Mouse (Mus musculus) adrenal gland, adult 8-10 months (tissue): ENCODE results near the gene Znrd1. TPM values are rescaled to one million over a fixed set of nuclear protein-coding genes. Genes with fewer than 3 reads are reported as not detected.
A peak's percentile ranks its signal among the peaks of the same experiment; 100 is the strongest.
"Not testable (repeated sequence)": the region's sequence is repeated elsewhere in the genome, so short reads cannot be mapped to it uniquely, and the experiment has no call there.

Experiments used
- DNase-seq: peaks from one replicate; pipeline ENCODE4 v3.0.0; 2022
- total RNA-seq, 4 experiments: library from RNA; stranded (reverse); gene quantifications; 2 replicates each; pipeline ENCODE4 v1.2.4; 2022

The Znrd1 gene
- 10 to 100 TPM; 39.0 to 48.4 (median 43.6) TPM for total RNA-seq

DNA sequence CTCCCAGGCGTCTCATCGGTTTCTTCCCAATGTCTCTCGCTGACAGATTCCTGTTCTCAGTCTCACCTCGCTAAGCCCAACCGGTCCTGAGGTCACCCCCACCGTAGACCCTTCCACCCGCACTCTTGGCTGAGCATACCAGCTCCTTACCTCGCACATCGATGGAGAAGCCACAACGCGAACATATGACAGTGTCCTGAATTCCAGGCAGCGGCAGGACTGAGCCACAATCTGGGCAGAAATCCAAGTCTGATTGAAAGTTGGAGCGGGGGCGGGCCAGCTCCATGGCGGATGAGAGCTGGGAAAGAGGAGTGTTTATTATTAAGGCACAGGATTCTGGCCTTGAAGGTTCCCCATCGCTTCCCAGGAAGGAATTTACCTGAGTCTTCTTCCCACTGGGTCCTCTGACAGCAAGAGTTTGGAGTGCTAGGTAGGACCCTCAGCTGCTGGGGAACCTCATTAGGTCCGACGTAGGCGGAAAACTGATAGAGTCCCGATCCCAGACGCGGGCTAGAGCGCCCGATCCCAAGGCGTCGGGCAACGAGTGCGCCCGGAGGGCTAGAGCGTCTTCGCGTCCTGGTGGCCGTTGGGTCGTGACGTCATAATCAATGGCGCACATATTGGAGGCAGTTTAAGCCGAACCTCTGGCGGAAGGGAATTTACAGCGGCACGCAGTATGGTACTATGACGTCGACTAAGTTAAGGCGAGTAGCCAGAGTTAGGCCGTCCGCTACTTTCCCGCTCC, at the start of gene Znrd1, which contains the start of gene Znrd1as:
Znrd1 (minus strand) TSS at position 561 of the 745 bp plus-strand sequence.
Znrd1as (plus strand) TSS at position 594 of the 745 bp plus-strand sequence.
- peak; percentile 94 for DNase-seq

DNA sequence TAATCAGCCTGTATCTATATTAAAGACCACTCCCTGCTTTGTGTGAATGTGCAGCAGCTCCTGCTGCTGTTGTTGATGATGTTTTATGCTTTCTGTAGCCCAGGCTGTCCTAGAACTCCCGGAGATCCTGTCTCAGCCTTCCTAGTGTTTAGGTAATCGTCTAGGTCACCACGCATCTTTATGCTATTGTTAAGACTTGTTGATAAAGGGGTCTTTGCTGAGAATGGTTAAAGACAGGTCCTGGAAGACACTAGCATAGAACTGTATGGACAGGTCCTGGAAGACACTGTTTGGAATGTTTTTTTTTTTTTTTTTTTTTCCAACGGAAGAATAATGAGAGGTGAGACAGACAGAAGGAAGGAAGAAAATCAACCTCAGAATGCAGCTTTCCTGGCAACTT, 45.0 kb upstream of the Znrd1 start:
- no peak for DNase-seq

DNA sequence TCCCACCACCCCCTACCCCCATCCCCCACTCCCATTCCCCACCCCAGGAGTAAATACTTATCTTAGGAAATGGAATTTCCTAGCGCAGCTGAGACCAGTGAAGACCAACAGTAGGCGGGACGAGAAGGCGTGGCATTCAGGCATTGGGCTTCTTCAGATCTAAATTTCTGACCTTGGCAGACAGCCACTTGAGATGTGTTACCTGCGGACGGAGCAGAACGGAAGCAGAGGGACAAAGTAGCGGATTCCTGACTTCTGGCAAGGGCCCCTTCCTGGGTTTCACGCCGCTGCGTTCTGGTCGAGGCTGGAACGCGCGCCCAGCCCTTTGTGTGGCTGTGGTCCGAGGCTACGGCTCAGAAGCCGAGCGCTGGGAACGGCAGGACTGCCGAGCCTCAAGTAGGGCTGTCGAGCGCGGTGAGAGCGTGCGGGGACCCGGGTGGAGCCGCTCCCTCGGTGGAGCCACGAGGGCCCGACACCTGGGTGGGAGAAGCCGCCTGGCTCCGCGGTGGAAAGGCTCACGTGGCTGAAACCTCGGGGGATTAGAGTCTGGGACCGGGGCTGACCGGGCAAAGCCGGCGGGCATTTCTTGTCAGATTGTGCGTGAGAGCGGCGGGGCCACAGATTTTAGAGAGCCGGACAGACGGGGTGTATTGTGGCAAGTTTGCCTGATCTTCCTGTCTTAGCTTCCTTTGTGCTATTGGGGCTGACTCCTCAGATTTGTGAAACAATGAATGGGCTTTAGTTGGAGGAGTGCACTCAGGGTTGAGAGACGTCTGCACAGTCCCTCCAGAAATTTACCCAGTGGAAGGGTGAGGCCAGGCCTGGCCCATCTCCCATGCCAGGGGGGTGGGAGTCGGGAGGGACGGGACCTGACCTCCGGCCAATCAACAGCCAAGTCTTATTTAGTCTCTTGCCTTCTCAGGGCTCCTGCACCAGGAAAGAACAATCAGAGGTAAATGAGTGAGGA, 44.3 kb upstream of the Znrd1 start:
- DNase-seq: peak; percentile 10

DNA sequence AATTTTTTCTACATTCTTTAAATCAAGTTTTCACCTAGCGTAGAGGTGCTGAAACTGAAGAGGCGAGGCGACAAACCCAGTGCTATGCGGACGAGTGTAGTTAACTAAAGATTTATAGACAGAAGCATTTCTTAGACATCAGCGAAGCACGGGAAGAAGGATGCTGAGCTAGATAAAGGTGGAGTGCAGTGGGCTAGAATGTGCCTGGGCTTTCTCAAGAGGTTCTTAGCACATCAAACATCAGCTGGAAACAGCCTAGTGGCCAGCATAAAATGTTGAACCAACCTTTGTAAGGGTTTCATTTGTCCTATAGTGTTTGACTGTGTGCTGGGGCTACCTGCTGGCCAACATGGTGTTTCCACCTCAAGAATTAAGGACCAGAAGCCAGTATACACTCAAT, 42.5 kb upstream of the Znrd1 start, which contains the start of gene Zfp57:
Zfp57 (plus strand) TSS at position 301 of the 400 bp plus-strand sequence.
- DNase-seq: no peak

DNA sequence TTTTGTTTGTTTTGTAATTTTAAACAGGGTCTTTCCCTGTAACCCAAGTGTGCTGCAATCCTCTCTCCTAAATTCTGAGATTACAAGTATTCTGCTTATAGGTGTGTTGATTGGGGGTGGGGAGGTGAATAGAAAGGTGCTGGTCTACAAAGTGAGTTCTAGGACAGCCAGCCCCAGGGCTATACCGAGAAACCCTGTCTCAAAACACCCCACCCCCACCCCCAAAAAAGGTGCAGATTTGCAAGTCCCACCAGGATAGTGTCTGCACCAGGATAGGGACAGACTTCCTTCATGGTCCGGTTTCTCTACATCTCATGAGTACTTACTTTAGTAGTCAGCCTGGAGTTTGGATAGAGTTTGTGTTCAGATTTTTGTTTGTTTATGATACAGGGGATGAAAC, 40.1 kb upstream of the Znrd1 start:
- DNase-seq: no peak

DNA sequence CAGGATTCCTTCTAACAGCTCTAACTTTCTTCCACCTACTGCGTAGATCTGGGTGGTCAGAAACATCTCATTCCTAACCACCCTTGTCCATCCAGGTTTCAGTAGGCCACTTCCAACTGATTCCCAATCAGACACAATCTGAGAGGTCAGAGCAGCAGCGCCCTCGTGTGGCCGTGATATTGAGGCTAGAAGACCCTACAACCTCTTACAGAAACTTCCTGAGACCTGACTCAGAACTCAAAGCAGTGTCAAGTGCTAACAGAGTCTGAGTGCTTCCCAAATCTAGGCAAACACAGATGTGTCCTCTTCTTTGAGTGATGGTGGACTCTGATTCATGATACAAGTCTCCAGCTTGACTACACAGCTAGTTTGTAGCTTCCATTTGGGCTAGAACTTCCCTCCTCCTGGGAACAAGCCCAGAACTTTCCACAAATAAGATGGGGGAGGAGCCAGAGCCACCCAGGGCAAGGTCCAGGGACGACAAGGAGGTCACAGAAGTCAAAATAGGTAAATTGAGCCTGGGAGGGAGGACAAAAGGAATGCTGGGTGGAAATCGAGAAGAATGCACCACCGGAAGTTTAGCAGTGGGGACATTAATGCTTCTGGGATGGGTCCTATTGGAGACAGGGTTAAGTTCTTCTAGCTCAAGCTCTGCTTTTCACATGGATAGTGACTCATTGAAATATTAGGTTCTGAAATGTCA, 38.8 kb upstream of the Znrd1 start:
- DNase-seq: peak; percentile 58

DNA sequence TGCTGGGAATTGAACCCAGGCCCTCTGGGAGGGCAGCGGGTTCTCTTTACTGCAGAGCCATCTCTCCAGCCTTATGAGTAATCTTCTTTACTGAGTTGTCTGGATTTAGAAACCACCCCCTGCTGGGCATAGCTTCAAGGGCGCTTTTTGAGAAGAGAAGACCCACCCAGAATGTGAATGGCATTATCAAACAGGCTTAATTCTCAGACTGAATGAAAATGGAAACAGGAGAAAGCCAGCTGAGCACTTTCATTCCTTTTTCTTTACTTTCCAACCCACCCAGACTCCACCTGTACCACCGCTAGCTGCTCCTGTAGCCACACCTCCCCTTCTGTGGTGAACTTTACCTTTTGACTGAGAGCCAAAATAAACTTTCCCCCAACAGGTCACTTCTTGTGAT, 37.1 kb upstream of the Znrd1 start:
- DNase-seq: no peak

DNA sequence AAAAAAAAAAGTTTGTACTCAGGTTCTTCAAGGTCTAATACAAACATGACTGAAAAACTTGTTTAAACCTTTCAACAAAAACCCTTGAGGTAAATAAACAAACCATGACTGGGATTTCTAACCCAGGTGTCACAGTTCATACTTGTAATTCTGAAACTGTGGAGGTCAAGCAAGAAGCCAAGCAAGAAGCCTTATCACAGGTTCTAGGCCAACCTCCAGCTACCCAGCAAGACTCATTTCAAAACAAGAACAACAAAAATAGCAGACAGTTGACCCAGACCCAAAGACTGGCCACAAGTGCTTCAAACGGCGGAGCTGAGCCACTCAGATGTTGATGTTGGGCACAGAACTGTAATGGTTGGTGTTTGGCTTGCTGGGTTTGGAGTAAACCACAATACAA, 36.2 kb upstream of the Znrd1 start:
- DNase-seq: no peak

DNA sequence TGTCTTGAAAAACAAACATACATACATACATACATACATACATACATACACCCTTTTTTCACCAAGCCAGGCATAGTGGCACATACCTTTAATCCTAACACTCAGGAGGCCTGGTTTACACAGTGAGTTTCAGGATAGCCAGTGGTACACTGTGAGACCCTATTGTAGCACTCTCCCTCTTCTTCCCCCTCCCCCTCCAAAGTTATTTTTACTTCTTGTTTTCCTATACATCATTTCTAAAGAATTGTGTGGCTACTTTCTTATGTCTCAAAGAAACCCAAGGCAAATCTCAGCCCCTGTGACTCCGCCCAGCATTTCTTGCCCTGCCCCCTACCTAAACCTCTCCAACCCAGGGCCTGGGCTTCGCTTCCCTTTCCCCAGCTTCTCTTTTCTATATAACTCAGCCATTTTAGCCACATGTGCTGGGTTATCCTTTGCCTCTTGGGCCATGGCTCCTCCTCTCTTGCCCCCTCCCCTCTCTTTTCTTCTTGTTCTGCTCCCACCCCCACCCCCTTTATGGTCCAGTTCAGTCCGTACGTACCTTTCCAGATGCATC, 35.5 kb upstream of the Znrd1 start:
- DNase-seq: no peak

DNA sequence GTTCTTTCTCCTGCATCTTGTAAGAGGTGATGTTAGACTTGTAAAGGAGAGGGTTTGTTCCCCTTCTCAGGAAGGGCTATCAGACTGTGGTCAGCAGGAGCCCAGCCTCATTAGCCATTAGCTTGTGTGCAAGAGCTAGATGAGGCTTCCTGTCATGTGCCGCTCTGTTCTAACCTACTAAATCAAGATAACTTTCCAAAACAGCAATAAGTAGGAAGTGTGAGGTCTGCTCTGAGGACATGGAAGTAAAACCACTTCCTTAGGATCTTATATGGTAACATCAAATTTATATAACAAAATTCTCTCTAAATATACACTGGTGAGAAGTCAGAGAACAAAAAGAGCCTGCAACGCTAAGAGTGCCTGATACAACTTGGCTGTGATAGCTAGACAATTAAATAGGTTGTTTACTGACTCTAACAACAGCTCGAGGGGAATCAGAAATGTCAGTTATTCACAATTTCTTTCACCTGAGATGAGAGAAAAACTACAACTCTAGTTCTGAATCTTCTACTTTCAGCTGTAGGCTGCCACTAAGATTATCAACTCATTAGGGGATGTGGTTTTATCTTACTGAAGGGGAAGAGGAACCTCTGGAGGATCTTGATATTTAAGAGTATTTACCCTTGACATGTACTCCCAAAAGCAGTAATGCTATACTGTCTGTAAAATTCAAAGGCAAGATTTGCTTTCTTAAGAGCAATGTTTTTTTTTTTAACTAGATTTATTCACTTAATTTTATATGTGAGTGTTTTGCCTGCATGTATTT, 34.2 kb upstream of the Znrd1 start:
- DNase-seq: no peak

DNA sequence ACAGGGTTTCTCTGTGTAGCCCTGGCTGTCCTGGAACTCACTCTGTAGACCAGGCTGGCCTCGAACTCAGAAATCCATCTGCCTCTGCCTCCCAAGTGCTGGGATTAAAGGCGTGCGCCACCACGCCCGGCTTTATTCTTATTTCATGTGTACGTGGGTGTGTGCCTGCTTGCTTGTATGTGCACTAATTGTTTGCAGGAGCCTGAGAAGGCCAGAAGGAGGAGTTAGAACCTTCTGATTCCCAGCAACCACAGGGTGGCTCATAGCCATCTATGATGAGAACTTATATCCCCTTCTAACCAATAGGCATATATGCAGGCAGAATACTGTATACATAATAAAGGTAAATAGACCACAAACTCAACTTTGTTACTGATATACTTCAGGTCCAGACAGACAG, 32.3 kb upstream of the Znrd1 start:
- not testable (repeated sequence) for DNase-seq

DNA sequence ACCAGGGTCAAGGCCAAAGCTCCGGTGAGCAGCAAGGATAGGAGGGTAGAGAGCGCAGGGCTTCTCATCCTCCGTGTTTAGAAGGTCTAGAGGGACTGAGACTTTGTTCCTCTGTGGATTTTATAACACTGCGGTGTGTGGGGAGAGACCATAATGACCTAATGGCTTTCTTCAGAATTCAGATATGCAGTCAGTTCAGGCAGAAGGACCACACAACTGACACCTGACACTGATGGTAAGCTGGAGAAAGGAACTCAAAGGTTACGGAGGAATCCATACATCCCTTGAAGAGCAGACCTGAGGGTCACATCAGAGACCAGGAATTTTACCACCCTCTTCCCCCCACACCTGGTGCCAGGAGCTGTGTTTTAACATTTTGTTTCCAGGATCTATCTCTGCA, 31.1 kb upstream of the Znrd1 start, which contains the start of gene H2-M5:
H2-M5 (minus strand) TSS at position 101 of the 400 bp plus-strand sequence.
- no peak for DNase-seq

DNA sequence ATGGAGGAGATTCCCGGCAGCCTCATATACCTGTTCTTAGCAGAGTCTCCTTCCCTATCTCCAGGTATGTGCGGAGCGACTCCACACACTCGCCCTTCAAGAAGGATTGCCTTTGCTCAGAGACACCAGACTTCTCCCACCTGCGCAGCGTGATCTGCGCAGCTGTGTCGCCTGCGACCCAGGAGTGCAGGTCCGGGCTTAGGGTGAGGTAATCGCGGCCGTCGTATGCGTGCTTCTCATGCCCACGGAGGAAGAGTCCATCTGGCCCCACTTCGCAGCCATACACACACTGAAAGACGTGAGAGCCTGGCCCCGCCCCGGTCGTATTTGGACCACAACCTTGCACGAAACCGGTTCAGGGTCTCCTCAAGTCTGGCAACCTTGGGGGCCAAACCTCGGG, 30.1 kb upstream of the Znrd1 start:
- no peak for DNase-seq

DNA sequence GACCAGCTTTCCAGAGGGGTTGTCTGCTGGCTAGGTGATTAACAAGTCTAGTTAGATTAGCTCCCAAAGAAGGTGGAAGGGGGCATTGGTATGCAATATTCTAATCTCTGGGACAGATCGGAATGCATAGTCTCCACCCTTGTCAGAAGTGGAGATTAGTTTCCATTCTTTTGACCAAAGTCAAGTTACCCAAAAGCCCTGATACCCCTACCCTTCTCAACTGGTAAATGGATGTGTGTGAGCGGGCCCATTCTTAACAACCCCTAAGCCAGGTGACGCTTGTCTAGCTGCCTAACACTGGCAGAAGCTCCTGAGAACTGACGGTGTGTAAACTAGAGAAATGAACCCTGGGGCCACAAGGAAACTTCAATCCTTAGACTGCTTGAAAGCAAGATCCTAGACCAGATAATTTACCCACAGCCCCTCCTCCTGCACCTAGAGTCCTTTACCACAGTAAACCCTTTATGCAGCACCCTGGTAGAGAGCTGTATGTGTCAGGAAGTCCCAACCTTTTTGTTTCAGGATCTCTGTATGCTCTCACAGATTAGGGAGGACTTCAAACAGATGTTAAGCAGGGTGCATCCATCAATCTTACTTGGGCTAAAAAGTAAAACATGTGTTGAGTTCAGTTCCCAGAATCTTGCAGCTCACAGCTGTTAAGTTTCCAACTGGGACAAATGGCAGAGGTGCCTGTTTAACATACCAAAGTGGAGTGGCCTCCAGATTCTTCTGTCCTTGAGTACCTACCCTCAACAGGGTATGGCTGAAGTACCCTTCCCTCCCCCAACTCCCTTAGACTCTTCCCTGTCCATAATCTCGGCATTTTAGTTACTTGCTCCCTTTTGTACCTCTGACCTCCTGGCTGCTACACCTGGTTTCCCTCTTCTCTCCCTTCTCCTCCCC, 24.1 kb upstream of the Znrd1 start:
- no peak for DNase-seq

DNA sequence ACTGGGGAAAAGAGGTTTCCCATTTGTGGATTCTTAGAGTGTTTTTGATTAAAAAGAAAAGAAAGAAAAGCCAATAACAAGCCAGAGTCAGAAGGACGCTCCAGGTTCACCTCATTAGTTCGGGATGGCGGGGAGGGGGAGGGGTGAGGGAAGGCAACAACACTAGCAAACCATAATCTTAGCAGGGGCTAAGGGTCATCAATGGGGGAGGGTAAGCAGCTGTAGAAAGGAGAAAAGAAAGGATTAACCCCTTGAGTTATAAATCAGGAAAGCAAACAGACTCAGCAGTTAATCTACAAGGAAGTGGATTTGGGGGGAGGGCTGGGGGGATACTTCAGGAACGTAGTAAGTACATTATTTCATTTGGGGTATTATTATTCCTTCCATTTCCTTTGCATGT, 23.5 kb upstream of the Znrd1 start:
- no peak for DNase-seq

DNA sequence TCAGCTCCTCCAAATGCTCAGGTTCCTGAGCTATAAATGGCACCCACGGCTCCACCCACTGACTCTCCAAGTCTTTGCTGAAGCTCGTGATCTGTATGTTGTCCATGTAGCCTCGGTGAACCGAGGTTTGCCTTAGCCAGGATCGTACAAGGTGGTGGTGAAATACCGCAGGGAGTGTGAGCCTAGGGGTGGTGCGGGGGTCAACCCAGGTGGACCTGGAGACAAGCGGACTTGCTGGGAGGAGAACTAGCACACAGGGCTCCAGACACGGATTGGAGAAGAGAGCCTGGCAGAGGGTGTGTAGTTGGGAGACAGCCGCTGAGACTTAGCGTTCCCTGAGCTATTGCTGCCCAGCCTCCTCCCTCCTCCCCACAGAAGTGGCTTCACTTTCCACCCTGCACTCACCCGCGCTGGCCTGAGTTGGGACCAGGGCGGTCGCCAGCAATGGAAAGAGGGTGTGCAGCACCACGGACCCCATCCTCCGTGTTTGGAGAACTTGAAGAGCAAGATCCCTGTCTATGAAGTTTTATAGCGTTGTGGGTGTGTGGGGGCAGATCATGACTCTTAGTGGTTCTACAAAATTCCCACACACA, 23.0 kb upstream of the Znrd1 start, which contains the start of gene 2410137M14Rik:
2410137M14Rik (minus strand) TSS at position 17 of the 593 bp plus-strand sequence.
- DNase-seq: no peak

DNA sequence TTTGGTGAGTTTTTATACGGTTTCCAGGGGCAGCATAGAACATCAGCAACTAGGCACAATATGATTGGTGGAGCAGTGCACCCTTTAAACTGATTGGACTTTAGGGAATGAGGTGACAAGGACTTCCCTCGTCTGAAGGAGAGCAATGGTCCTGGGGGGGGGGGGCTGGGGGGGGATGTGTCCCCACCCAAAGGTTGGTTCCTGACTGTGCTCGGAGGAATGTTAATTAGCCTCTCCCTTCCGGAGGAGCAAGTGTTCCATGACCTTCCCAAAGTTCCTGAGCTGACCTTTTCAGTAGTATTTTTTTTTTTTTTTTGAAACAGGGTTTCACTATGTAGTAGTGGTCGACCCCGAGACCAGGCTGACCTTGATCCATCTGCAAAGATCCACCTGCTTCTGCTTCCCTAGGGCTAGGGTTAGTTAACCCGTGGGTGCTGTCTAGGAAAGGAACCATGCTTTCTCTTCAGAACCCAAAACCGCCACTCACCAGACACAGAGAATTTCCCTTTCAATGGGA, 15.0 kb upstream of the Znrd1 start:
- no peak for DNase-seq

DNA sequence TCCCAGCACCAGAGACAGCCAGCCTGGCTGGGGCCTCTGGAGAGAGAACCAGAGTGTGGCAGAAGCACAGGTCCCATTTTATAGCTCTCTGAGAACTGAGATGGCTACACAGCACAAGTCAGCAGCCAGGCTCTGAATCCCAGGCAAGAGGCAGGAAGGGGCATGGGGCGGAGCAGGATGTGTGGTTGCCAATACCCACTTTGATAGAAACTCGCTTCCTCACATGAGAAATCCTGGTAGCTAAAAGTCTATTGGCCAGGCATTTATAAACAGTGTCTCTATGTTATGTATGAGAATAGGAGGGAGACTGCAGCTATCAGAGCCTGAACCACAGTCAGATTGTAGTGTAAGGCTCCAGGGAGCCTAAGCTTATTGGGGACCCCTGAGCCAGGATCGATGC, 14.4 kb upstream of the Znrd1 start:
- no peak for DNase-seq

DNA sequence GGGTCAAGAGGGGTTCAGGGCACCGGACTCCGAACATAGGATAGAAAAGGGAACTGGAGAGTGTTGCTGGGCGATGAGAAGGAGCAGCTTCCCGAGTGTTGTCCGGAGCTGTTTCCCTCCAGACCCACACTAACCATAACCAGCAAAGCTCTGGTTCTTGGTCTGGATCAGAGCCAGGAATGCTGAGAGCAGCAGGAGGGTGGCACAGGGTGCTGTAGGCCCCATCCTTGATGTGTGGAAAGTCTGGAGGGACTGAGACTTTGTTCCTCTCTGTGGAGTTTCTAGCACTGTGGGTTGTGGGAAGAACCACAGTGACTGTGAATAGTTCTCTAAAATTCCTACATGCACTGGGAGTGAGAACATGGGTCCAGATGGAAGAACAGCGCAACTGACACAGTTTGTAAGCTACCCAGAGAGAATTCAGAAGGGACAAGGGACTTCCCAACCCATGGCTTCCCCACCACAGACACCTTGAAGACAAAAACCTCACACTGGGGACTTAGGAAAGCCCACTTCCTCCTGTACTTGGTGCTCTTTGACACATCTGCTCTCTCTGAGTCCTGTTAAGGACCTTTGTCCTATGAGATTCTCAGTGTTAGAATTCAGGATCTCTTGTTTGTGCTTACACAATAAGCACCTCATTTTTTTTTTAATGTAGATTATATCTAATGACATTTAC, 13.0 kb upstream of the Znrd1 start:
- no peak for DNase-seq
